Mouse (Mus musculus) lung, embryonic 16.5 days (tissue): ENCODE data around the gene Cck. TPM values are rescaled to one million over a fixed set of nuclear protein-coding genes. Genes with fewer than 3 reads are reported as not detected.
"Not testable (repeated sequence)": the region's sequence is repeated elsewhere in the genome, so short reads cannot be mapped to it uniquely, and the experiment has no call there.

Experiments used
- ATAC-seq: fragments of 200-750 bp; cut with Nextera tagmentation; 2 replicates; pipeline ENCODE4 v1.8.0; 2017; ENCODE audit warnings: low read depth, mild to moderate bottlenecking, moderate library complexity
- H3K27ac ChIP-seq: fragments of 300-500 bp; sonication (generic); 2 replicates; pipeline ENCODE4 v1.5.1; 2014; ENCODE audit warnings: mild to moderate bottlenecking, control low read depth, low read length
- H3K27me3 ChIP-seq: fragments of 300-500 bp; sonication (generic); 2 replicates; pipeline ENCODE4 v1.6.1; 2014; ENCODE audit warnings: low read depth, low read length, mixed read lengths; ENCODE audit not compliant: control insufficient read depth, insufficient read depth
- H3K36me3 ChIP-seq: fragments of 300-500 bp; sonication (generic); 2 replicates; pipeline ENCODE4 v1.6.1; 2014; ENCODE audit warnings: low read length; ENCODE audit not compliant: control insufficient read depth, insufficient read depth
- H3K4me1 ChIP-seq: fragments of 300-500 bp; sonication (generic); replicated peaks from 2 replicates; pipeline ENCODE4 v1.6.1; 2014; ENCODE audit warnings: low read length, mixed read lengths; ENCODE audit not compliant: control insufficient read depth, insufficient read depth
- H3K4me2 ChIP-seq: fragments of 300-500 bp; sonication (generic); 2 replicates; pipeline ENCODE4 v1.6.1; 2014; ENCODE audit warnings: low read depth, low read length, control low read depth
- H3K4me3 ChIP-seq: fragments of 300-500 bp; sonication (generic); 2 replicates; pipeline ENCODE4 v1.5.1; 2014; ENCODE audit warnings: mild to moderate bottlenecking, low read length, control low read depth
- H3K9ac ChIP-seq: fragments of 300-500 bp; sonication (generic); 2 replicates; pipeline ENCODE4 v1.6.1; 2014; ENCODE audit warnings: low read length, control low read depth
- H3K9me3 ChIP-seq: fragments of 300-500 bp; sonication (generic); 2 replicates; pipeline ENCODE4 v1.6.1; 2016; ENCODE audit warnings: low read length; ENCODE audit not compliant: control insufficient read depth
- WGBS: fragments of 180-500 bp; shearing (Covaris S2); extraction: QIAGEN DNeasy Blood & Tissue Kit; methylation state at CpG from one replicate; pipeline ENCODE4 v1.1.7; 2014; 5-methylcytosine and 5-hydroxymethylcytosine counted together
- polyA plus RNA-seq: library from polyadenylated mRNA; unstranded; fragments of >200 nt; fragmentation: Nextera tagmentation; extraction: Ambion mirVana; gene quantifications from 2 replicates; pipeline ENCODE4 v1.2.1, GENCODE M21; 2015

Cck gene
- polyA plus RNA-seq, 1 experiment from 2014 or later = 0.38 TPM

GRCm38 (mm10) chr9:121474771-121475170, 20.7 kb downstream of the Cck start:
- no peak for ATAC-seq
- H3K4me1 ChIP-seq = no peaks in the 10 kb centered on the region; the same call in 1 of the 2 replicates
- no peak overlapping the region for H3K27ac ChIP-seq
- no peak overlapping the region for H3K4me2 ChIP-seq
- no peak overlapping the region for H3K9ac ChIP-seq
- peaks cover 11% of the 10 kb centered on the region for H3K36me3 ChIP-seq
- WGBS = 81% methylated on average over 5 of the region's 5 CpGs
- H3K9me3 ChIP-seq = no peaks in the 10 kb centered on the region
- H3K27me3 ChIP-seq = no peaks in the 10 kb centered on the region
- no peak overlapping the region for H3K4me3 ChIP-seq

- Histone ChIP-seq H3K36me3 (peaks cover 16% of the 10 kb centered on the region), H3K4me1 (peaks cover 4% of the 10 kb centered on the region; the same call in 1 of the 2 replicates), H3K4me2 (no peak overlapping the region), H3K9me3 (no peaks in the 10 kb centered on the region), H3K4me3 (no peak overlapping the region), H3K27me3 (no peaks in the 10 kb centered on the region), H3K27ac (no peak overlapping the region), H3K9ac (no peak overlapping the region)
- WGBS = 76% methylated on average over 6 of the region's 6 CpGs
- no peak for ATAC-seq
Observed at GRCm38 (mm10) chr9:121469711-121470110, 25.8 kb downstream of the Cck start.

GRCm38 (mm10) chr9:121467460-121467859, 28.0 kb downstream of the Cck start:
- no peak overlapping the region for H3K4me2 ChIP-seq
- WGBS = 69% methylated on average over 11 of the region's 11 CpGs
- no peak overlapping the region for H3K9ac ChIP-seq
- H3K27me3 ChIP-seq = no peaks in the 10 kb centered on the region
- no peak overlapping the region for H3K27ac ChIP-seq
- peaks cover 16% of the 10 kb centered on the region for H3K36me3 ChIP-seq
- peaks cover 4% of the 10 kb centered on the region; the same call in 1 of the 2 replicates for H3K4me1 ChIP-seq
- no peak overlapping the region for H3K4me3 ChIP-seq
- no peak for ATAC-seq
- no peaks in the 10 kb centered on the region for H3K9me3 ChIP-seq

- Histone ChIP-seq H3K27me3 (no peaks in the 10 kb centered on the region), H3K27ac (no peak overlapping the region), H3K9ac (no peak overlapping the region), H3K4me1 (no peaks in the 10 kb centered on the region), H3K36me3 (peaks cover 32% of the 10 kb centered on the region), H3K4me2 (no peak overlapping the region), H3K9me3 (no peaks in the 10 kb centered on the region), H3K4me3 (no peak overlapping the region)
- 62% methylated on average over 15 of the region's 16 CpGs for WGBS
- no peak for ATAC-seq
Observed at GRCm38 (mm10) chr9:121460527-121460926, 35.0 kb downstream of the Cck start.

- Histone ChIP-seq H3K27ac (no peak overlapping the region), H3K9ac (no peak overlapping the region), H3K27me3 (no peaks in the 10 kb centered on the region), H3K36me3 (peaks cover 32% of the 10 kb centered on the region), H3K4me2 (no peak overlapping the region), H3K9me3 (no peaks in the 10 kb centered on the region), H3K4me3 (no peak overlapping the region), H3K4me1 (no peaks in the 10 kb centered on the region)
- ATAC-seq = no peak
- 52% methylated on average over 2 of the region's 2 CpGs for WGBS
Observed at GRCm38 (mm10) chr9:121459950-121460349, 35.5 kb downstream of the Cck start.

GRCm38 (mm10) chr9:121458466-121458865, 37.0 kb downstream of the Cck start:
- 31% methylated on average over 8 of the region's 8 CpGs for WGBS
- H3K4me1 ChIP-seq = no peaks in the 10 kb centered on the region

GRCm38 (mm10) chr9:121456739-121457515, 38.6 kb downstream of the Cck start:
- no peaks in the 10 kb centered on the region for H3K9me3 ChIP-seq
- no peaks in the 10 kb centered on the region for H3K27me3 ChIP-seq
- H3K4me1 ChIP-seq = no peaks in the 10 kb centered on the region
- no peak overlapping the region for H3K27ac ChIP-seq
- ATAC-seq = no peak
- H3K9ac ChIP-seq = no peak overlapping the region
- H3K4me3 ChIP-seq = no peak overlapping the region
- WGBS = 78% methylated on average over 13 of the region's 13 CpGs
- H3K36me3 ChIP-seq = peaks cover 34% of the 10 kb centered on the region
- no peak overlapping the region for H3K4me2 ChIP-seq

More at GRCm38 (mm10) chr9:121458466-121458865, 37.0 kb downstream of the Cck start:
- ATAC-seq = peak; percentile 30; the same call in 1 of the 2 replicates
- H3K36me3 ChIP-seq = peaks cover 29% of the 10 kb centered on the region
- H3K27me3 ChIP-seq = no peaks in the 10 kb centered on the region
- H3K9ac ChIP-seq = no peak overlapping the region
- H3K4me3 ChIP-seq = no peak overlapping the region
- no peak overlapping the region for H3K4me2 ChIP-seq
- H3K9me3 ChIP-seq = no peaks in the 10 kb centered on the region
- no peak overlapping the region for H3K27ac ChIP-seq

GRCm38 (mm10) chr9:121454891-121455290, 40.6 kb downstream of the Cck start:
- ATAC-seq = no peak

GRCm38 (mm10) chr9:121452342-121452942, 43.1 kb downstream of the Cck start:
- H3K27me3 ChIP-seq, H3K4me3 ChIP-seq, H3K27ac ChIP-seq, ATAC-seq, H3K9me3 ChIP-seq, H3K9ac ChIP-seq, H3K4me1 ChIP-seq, H3K4me2 ChIP-seq: not testable (repeated sequence)
- 71% methylated on average over 9 of the region's 9 CpGs for WGBS
- peaks cover 31% of the 10 kb centered on the region for H3K36me3 ChIP-seq

More at GRCm38 (mm10) chr9:121454891-121455290, 40.6 kb downstream of the Cck start:
- H3K4me3 ChIP-seq = no peak overlapping the region
- no peaks in the 10 kb centered on the region for H3K9me3 ChIP-seq
- no peak overlapping the region for H3K27ac ChIP-seq
- H3K27me3 ChIP-seq = no peaks in the 10 kb centered on the region
- H3K9ac ChIP-seq = no peak overlapping the region
- H3K4me1 ChIP-seq = no peaks in the 10 kb centered on the region
- H3K36me3 ChIP-seq = peaks cover 27% of the 10 kb centered on the region
- no peak overlapping the region for H3K4me2 ChIP-seq
- WGBS = 78% methylated on average over 3 of the region's 3 CpGs
